Mouse (Mus musculus): ENCODE data around the gene Usp3.

DNA sequence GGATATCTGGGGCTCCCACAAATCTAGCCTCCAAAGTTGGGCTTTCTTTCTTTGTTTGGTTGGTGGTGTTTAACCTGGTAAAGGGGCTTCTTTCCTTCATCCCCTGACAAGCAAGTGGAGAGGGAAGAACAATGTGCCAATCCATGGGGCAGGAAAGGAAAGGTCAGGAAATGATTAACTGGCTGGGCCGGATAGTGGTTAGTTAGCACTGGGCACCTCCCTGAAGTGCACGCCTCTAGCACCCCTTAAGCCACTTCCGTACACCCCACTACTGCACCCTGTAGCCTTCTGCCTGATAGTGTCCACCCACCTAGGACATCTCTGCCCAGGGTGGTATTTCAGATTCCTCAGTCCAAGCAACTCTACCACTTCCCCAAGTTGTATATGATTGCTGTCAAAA, 1.1 kb upstream of the Usp3 start:
- TF ChIP-seq CTCF (IDR thresholded peaks at IDR 0.05; ENCODE audit: borderline replicate concordance, extremely low read depth, insufficient read depth, insufficient read length) = no peak
- TF ChIP-seq POLR2A (IDR thresholded peaks at IDR 0.05; ENCODE audit: borderline replicate concordance, extremely low read depth, insufficient read depth, insufficient read length, poor library complexity, severe bottlenecking) = no peak
